Mouse (Mus musculus): Measurements from ENCODE around the gene Rab1b. TPM values are rescaled to one million over a fixed set of nuclear protein-coding genes. Genes with fewer than 3 reads are reported as not detected.

Rab1b gene
- polyA plus RNA-seq, 1 experiment = 123 TPM

GRCm38 (mm10) chr19:5067040-5067799, 39.7 kb downstream of the Rab1b start:
- no peak overlapping the region for H3K4me3 ChIP-seq (ENCODE audit: insufficient read depth, low read length)
- H3K27ac ChIP-seq (ENCODE audit: insufficient read depth, low read length) = peak overlapping the region; percentile 92
- TF ChIP-seq POLR2A (IDR thresholded peaks at IDR 0.05; ENCODE audit: low read depth, low read length) = peak; percentile 43; the same call in 1 of the 2 replicates
- TF ChIP-seq CTCF (IDR thresholded peaks at IDR 0.05; ENCODE audit: borderline replicate concordance, insufficient read depth, low read length) = no peak
- H3K4me1 ChIP-seq (ENCODE audit: control insufficient read depth, insufficient read depth, low read length) = peaks cover 22% of the 10 kb centered on the region

DNA sequence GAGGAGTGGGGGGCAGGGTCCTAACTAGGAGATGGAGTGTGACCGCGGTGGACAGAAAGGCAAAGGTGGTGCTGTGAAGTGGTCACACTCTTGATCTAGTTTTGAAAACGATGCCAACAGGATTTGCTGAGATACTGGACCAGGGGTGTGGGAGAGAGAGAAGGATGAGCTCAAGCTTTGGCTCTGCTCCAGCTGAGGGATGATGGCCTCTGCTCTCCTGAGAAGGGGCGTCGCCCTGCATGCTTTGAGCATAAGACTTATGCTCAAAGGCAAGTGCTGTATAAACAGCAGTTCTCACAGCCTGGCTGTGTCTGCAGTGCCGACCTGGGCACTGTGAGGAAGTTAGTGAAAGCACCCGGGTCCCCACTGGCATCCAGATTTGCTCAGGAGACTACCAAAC, 41.8 kb downstream of the Rab1b start:
- no peak for TF ChIP-seq POLR2A (IDR thresholded peaks at IDR 0.05; ENCODE audit: low read depth, low read length)
- no peak for TF ChIP-seq CTCF (IDR thresholded peaks at IDR 0.05; ENCODE audit: borderline replicate concordance, insufficient read depth, low read length)
- Histone ChIP-seq H3K4me1 (ENCODE audit: control insufficient read depth, insufficient read depth, low read length) (peaks cover 35% of the 10 kb centered on the region), H3K27ac (ENCODE audit: insufficient read depth, low read length) (peak overlapping the region; percentile 4; the same call in 1 of the 2 replicates), H3K4me3 (ENCODE audit: insufficient read depth, low read length) (no peak overlapping the region)

- peak overlapping the region; percentile 73 for H3K27ac ChIP-seq (ENCODE audit: insufficient read depth, low read length)
- TF ChIP-seq POLR2A (IDR thresholded peaks at IDR 0.05; ENCODE audit: low read depth, low read length) (peak; percentile 17; the same call in 1 of the 2 replicates), CTCF (IDR thresholded peaks at IDR 0.05; ENCODE audit: borderline replicate concordance, insufficient read depth, low read length) (no peak)
- peaks cover 53% of the 10 kb centered on the region for H3K4me1 ChIP-seq (ENCODE audit: control insufficient read depth, insufficient read depth, low read length)
- H3K4me3 ChIP-seq (ENCODE audit: insufficient read depth, low read length) = no peak overlapping the region
Observed at GRCm38 (mm10) chr19:5062446-5062845, 44.4 kb downstream of the Rab1b start.

DNA sequence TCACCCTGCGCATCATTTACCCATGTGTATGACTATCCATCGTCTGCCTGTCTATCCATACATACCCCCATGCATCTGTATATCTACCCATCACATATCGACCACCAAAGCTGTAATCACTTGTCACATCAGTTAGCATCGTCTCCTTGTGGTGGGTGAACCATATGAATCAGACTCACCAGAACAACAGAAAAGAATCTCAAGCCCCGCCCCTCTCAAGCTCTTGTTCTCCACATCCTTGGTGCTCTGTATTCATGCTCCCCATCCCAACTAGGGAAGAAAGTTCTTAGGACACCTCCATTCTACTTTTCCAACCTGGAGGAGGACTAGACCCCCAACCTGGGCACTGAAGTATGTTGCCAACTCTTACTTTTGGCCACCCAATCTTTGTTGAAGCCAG, 44.8 kb downstream of the Rab1b start:
- H3K4me3 ChIP-seq (ENCODE audit: insufficient read depth, low read length) = no peak overlapping the region
- peaks cover 49% of the 10 kb centered on the region for H3K4me1 ChIP-seq (ENCODE audit: control insufficient read depth, insufficient read depth, low read length)
- peak overlapping the region; percentile 73 for H3K27ac ChIP-seq (ENCODE audit: insufficient read depth, low read length)
- no peak for TF ChIP-seq CTCF (IDR thresholded peaks at IDR 0.05; ENCODE audit: borderline replicate concordance, insufficient read depth, low read length)
- TF ChIP-seq POLR2A (IDR thresholded peaks at IDR 0.05; ENCODE audit: low read depth, low read length) = no peak; the same call in 1 of the 2 replicates

DNA sequence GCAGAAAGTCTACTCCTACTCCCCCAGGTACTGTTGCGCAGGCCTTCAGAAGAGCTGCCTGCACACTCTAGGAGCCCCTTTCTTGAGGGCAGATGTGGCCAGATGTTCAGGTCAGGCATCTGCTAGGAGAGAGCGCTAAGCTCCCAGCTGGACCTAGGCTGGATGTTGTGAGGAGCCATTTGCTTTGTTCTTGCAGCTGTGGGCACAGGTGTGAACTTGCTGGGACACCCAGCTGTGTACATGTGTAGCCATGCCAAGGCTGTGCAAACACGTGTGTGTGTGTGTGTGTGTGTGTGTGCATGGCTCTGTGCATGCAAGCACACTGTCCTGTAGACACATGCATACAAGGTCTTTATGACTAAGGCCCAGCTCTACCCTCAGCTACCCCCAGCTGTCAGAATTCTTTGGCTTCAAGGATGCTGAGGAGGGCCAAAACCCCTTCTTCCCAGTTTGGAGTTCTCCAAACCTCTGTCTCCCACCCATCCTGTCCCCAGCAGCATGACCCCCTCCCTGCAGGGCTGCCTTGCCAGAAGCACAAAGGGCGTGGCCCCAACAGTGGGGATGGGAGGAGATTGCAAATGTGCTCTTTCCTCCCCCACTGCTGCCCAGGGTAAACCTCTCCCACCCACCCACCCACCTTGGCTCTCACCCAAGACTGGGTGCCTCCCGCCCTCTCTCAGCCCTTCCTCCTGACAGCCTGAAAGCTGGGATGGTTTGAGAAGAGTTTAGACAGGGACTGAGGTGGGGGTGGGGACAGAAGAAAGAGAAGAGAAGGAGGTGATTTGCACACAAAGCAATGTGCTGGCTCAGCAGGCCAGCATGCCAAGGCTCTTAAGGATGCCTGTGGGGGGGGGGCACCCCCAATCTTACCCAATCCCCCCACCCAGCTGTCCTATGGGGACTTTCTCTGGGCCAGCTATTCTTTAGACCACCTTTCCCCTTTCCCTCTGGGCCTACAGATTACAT, 46.2 kb downstream of the Rab1b start:
- Histone ChIP-seq H3K4me3 (ENCODE audit: insufficient read depth, low read length) (no peak overlapping the region), H3K4me1 (ENCODE audit: control insufficient read depth, insufficient read depth, low read length) (peaks cover 46% of the 10 kb centered on the region), H3K27ac (ENCODE audit: insufficient read depth, low read length) (peak overlapping the region; percentile 96)

DNA sequence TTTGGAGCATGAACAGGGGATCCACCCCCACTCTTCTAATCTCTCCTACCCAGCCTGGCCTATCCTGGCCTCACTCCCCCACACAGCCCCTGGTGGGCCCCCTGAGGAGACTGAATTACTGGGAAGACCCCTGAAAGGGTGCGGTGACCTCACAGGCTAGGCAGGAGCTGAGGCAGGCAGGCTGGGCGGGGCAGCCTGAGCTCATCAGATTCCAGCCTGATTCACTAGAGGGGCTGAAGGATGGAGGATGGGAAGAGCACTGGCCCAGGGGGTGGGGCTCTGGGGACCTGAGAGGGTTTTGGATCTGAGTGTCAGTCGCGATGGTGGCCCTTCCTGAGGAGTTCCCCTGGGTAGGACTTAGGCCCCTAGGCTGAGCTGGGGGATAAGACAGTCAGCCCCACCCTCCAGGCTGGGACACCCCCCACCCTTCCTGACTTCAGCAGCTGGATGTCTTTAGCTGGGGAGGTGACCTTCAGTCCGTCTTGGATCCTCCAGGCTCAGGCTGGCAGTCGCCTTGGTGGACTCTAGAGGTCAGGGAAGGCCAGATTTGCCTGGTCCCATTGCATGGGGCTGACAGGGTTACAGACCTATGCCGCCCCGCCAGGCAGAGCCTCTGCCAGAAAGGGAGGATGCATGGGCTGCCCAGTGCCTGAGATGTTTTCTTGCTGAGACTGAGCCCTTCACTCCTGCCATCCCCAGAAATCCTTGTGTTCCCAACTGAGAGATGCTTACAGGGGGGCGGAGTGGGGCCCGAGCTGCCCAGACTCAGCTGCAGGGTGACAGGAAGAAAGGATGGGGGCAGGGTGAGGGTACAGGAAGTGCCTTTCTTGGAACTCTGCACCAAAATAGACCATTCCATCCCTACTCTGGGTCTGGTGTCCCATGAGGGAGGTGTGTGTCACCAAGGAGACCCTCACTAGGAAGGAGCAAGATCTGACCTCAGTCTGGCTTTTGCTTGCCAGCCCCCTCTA, 47.8 kb downstream of the Rab1b start:
- H3K27ac ChIP-seq (ENCODE audit: insufficient read depth, low read length) = peak overlapping the region; percentile 96
- H3K4me1 ChIP-seq (ENCODE audit: control insufficient read depth, insufficient read depth, low read length) = peaks cover 34% of the 10 kb centered on the region
- H3K4me3 ChIP-seq (ENCODE audit: insufficient read depth, low read length) = no peak overlapping the region
- peak; percentile 47 for TF ChIP-seq POLR2A (IDR thresholded peaks at IDR 0.05; ENCODE audit: low read depth, low read length)
- no peak for TF ChIP-seq CTCF (IDR thresholded peaks at IDR 0.05; ENCODE audit: borderline replicate concordance, insufficient read depth, low read length)

More for the DNA sequence above, 46.2 kb downstream of the Rab1b start:
- TF ChIP-seq CTCF (IDR thresholded peaks at IDR 0.05; ENCODE audit: borderline replicate concordance, insufficient read depth, low read length) (no peak), POLR2A (IDR thresholded peaks at IDR 0.05; ENCODE audit: low read depth, low read length) (peak; percentile 71)

- TF ChIP-seq POLR2A (IDR thresholded peaks at IDR 0.05; ENCODE audit: low read depth, low read length) = peak; percentile 56
- no peak for TF ChIP-seq CTCF (IDR thresholded peaks at IDR 0.05; ENCODE audit: borderline replicate concordance, insufficient read depth, low read length)
- Histone ChIP-seq H3K27ac (ENCODE audit: insufficient read depth, low read length) (peak overlapping the region; percentile 96), H3K4me3 (ENCODE audit: insufficient read depth, low read length) (no peak overlapping the region), H3K4me1 (ENCODE audit: control insufficient read depth, insufficient read depth, low read length) (peaks cover 34% of the 10 kb centered on the region)
Observed at GRCm38 (mm10) chr19:5057876-5058775, 48.7 kb downstream of the Rab1b start.

DNA sequence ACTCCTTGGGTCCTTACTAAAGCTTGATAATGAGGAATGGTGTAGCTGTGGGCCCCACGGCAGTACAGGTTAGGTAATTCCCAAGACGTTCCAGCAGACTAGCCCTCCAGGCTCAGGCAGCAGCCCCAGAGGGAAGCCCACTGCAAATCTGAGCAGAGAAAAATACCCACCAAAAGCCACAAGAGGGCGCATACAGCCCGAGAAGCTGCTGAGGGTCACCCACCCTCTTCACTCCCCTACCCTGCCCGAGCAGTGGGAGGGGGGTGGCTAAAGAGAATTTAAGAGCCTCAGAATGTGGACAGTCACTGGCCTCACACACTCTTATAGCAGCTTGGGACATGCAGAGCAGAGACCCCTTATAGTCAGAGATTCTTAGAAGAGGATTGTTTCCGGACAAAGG, 50.6 kb downstream of the Rab1b start:
- peak overlapping the region; percentile 13; the same call in 1 of the 2 replicates for H3K27ac ChIP-seq (ENCODE audit: insufficient read depth, low read length)
- no peak overlapping the region for H3K4me3 ChIP-seq (ENCODE audit: insufficient read depth, low read length)
- peaks cover 26% of the 10 kb centered on the region for H3K4me1 ChIP-seq (ENCODE audit: control insufficient read depth, insufficient read depth, low read length)
- TF ChIP-seq CTCF (IDR thresholded peaks at IDR 0.05; ENCODE audit: borderline replicate concordance, insufficient read depth, low read length) (0 out of 2 replicates have a peak, but pooled peaks have one; percentile 14), POLR2A (IDR thresholded peaks at IDR 0.05; ENCODE audit: low read depth, low read length) (no peak)
